Mouse (Mus musculus): ENCODE measurements around the gene Arr3. TPM values are rescaled to one million over a fixed set of nuclear protein-coding genes. Genes with fewer than 3 reads are reported as not detected.

The Arr3 gene
- total and polyA plus RNA-seq, 3 experiments, result 0.38 TPM; not detected in 2

- DNase-seq (ENCODE audit: low spot score) (peak; percentile 70), ATAC-seq (ENCODE audit: extremely low read depth, insufficient number of reproducible peaks, low FRiP score, poor library complexity, severe bottlenecking) (peak; percentile 99)
- Histone ChIP-seq H3K4me1 (ENCODE audit: insufficient read depth, low read depth, low read length) (peaks cover 10% of the 10 kb centered on the region; the same call in 1 of the 2 replicates), H3K27me3 (ENCODE audit: insufficient read depth, low read length) (no peaks in the 10 kb centered on the region), H3K4me3 (ENCODE audit: low read depth, low read length) (peak within 1 kb of the TSS; percentile 80), H3K9me3 (replicated peaks) (no peaks in the 10 kb centered on the region), H3K36me3 (replicated peaks) (peaks cover 47% of the 10 kb centered on the region)
- TF ChIP-seq GATA1 (IDR thresholded peaks at IDR 0.05; ENCODE audit: borderline replicate concordance, low read length) (no peak), TAL1 (conservative IDR thresholded peaks at IDR 0.05; ENCODE audit: low read depth, low read length) (no peak), GATA2 (IDR thresholded peaks at IDR 0.05; ENCODE audit: borderline replicate concordance, low read depth, low read length) (no peak), POLR2AphosphoS5 (IDR thresholded peaks at IDR 0.05; ENCODE audit: insufficient replicate concordance, low read depth, low read length) (no peak), CTCF (IDR thresholded peaks at IDR 0.05; ENCODE audit: low read depth, low read length) (no peak)
These were observed 20.8 kb downstream of the Arr3 start, which contains the start of gene Pdzd11 for GRCm38 (mm10) chrX:100625802-100626793. Pdzd11 (minus strand) TSS chrX:100626568.

- TF ChIP-seq POLR2AphosphoS5 (IDR thresholded peaks at IDR 0.05; ENCODE audit: insufficient replicate concordance, low read depth, low read length) (no peak), GATA2 (IDR thresholded peaks at IDR 0.05; ENCODE audit: borderline replicate concordance, low read depth, low read length) (no peak), CTCF (IDR thresholded peaks at IDR 0.05; ENCODE audit: low read depth, low read length) (no peak), TAL1 (conservative IDR thresholded peaks at IDR 0.05; ENCODE audit: low read depth, low read length) (no peak), GATA1 (IDR thresholded peaks at IDR 0.05; ENCODE audit: borderline replicate concordance, low read length) (no peak)
- Histone ChIP-seq H3K4me3 (ENCODE audit: low read depth, low read length) (no peak overlapping the region), H3K9me3 (replicated peaks) (no peaks in the 10 kb centered on the region), H3K36me3 (replicated peaks) (peaks cover 35% of the 10 kb centered on the region), H3K4me1 (ENCODE audit: insufficient read depth, low read depth, low read length) (peaks cover 10% of the 10 kb centered on the region; the same call in 1 of the 2 replicates), H3K27me3 (ENCODE audit: insufficient read depth, low read length) (no peaks in the 10 kb centered on the region)
- DNase-seq (ENCODE audit: low spot score) (no peak), ATAC-seq (ENCODE audit: extremely low read depth, insufficient number of reproducible peaks, low FRiP score, poor library complexity, severe bottlenecking) (no peak)
These were observed 23.8 kb downstream of the Arr3 start for GRCm38 (mm10) chrX:100629076-100629475.

- TF ChIP-seq GATA1 (IDR thresholded peaks at IDR 0.05; ENCODE audit: borderline replicate concordance, low read length) (no peak), TAL1 (conservative IDR thresholded peaks at IDR 0.05; ENCODE audit: low read depth, low read length) (no peak), CTCF (IDR thresholded peaks at IDR 0.05; ENCODE audit: low read depth, low read length) (no peak), POLR2AphosphoS5 (IDR thresholded peaks at IDR 0.05; ENCODE audit: insufficient replicate concordance, low read depth, low read length) (no peak), GATA2 (IDR thresholded peaks at IDR 0.05; ENCODE audit: borderline replicate concordance, low read depth, low read length) (no peak)
- Histone ChIP-seq H3K36me3 (replicated peaks) (peaks cover 65% of the 10 kb centered on the region), H3K27me3 (ENCODE audit: insufficient read depth, low read length) (no peaks in the 10 kb centered on the region), H3K4me1 (ENCODE audit: insufficient read depth, low read depth, low read length) (no peaks in the 10 kb centered on the region), H3K4me3 (ENCODE audit: low read depth, low read length) (no peak overlapping the region), H3K9me3 (replicated peaks) (no peaks in the 10 kb centered on the region)
- no peak for ATAC-seq (ENCODE audit: extremely low read depth, insufficient number of reproducible peaks, low FRiP score, poor library complexity, severe bottlenecking)
- DNase-seq (ENCODE audit: low spot score), result no peak
These were observed 33.2 kb downstream of the Arr3 start for GRCm38 (mm10) chrX:100638477-100638876.

- no peak for DNase-seq (ENCODE audit: low spot score)
- TF ChIP-seq GATA1 (IDR thresholded peaks at IDR 0.05; ENCODE audit: borderline replicate concordance, low read length) (no peak), TAL1 (conservative IDR thresholded peaks at IDR 0.05; ENCODE audit: low read depth, low read length) (no peak), POLR2AphosphoS5 (IDR thresholded peaks at IDR 0.05; ENCODE audit: insufficient replicate concordance, low read depth, low read length) (no peak), GATA2 (IDR thresholded peaks at IDR 0.05; ENCODE audit: borderline replicate concordance, low read depth, low read length) (no peak), CTCF (IDR thresholded peaks at IDR 0.05; ENCODE audit: low read depth, low read length) (no peak)
- Histone ChIP-seq H3K4me1 (ENCODE audit: insufficient read depth, low read depth, low read length) (no peaks in the 10 kb centered on the region), H3K27me3 (ENCODE audit: insufficient read depth, low read length) (no peaks in the 10 kb centered on the region), H3K9me3 (replicated peaks) (no peaks in the 10 kb centered on the region), H3K36me3 (replicated peaks) (peaks cover 49% of the 10 kb centered on the region), H3K4me3 (ENCODE audit: low read depth, low read length) (no peak overlapping the region)
- ATAC-seq (ENCODE audit: extremely low read depth, insufficient number of reproducible peaks, low FRiP score, poor library complexity, severe bottlenecking), result no peak
These were observed 47.6 kb downstream of the Arr3 start for GRCm38 (mm10) chrX:100652848-100653247.

- no peak for TF ChIP-seq GATA2 (IDR thresholded peaks at IDR 0.05; ENCODE audit: borderline replicate concordance, low read depth, low read length)
- no peak for TF ChIP-seq TAL1 (conservative IDR thresholded peaks at IDR 0.05; ENCODE audit: low read depth, low read length)
- no peak for TF ChIP-seq POLR2AphosphoS5 (IDR thresholded peaks at IDR 0.05; ENCODE audit: insufficient replicate concordance, low read depth, low read length)
- TF ChIP-seq CTCF (IDR thresholded peaks at IDR 0.05; ENCODE audit: low read depth, low read length), result no peak
- no peak for TF ChIP-seq GATA1 (IDR thresholded peaks at IDR 0.05; ENCODE audit: borderline replicate concordance, low read length)
- ATAC-seq (ENCODE audit: extremely low read depth, insufficient number of reproducible peaks, low FRiP score, poor library complexity, severe bottlenecking), result no peak
- Histone ChIP-seq H3K4me3 (ENCODE audit: low read depth, low read length) (no peak overlapping the region), H3K4me1 (ENCODE audit: insufficient read depth, low read depth, low read length) (no peaks in the 10 kb centered on the region), H3K36me3 (replicated peaks) (peaks cover 29% of the 10 kb centered on the region), H3K9me3 (replicated peaks) (no peaks in the 10 kb centered on the region), H3K27me3 (ENCODE audit: insufficient read depth, low read length) (no peaks in the 10 kb centered on the region)
- no peak for DNase-seq (ENCODE audit: low spot score)
These were observed 59.5 kb downstream of the Arr3 start for GRCm38 (mm10) chrX:100664825-100665224.

Other genes starting within 250 kb of the Arr3 start
- gene Otud6a, start 176.5 kb upstream of the Arr3 start, total RNA-seq (2014; fragmentation: Nextera tagmentation), result not detected in 2 replicates
- 0.33 TPM in 1 of 2 replicates, not detected in the other for gene Otud6a, start 176.5 kb upstream of the Arr3 start, total RNA-seq (2017)
- gene Otud6a, start 176.5 kb upstream of the Arr3 start, polyA plus RNA-seq (2012), result not detected in 2 replicates
- gene Awat2, start 162.8 kb upstream of the Arr3 start, total RNA-seq (2014; fragmentation: Nextera tagmentation), result 0.73 and 2.0 TPM in 2 replicates
- 0.82 and 1.0 TPM in 2 replicates for gene Awat2, start 162.8 kb upstream of the Arr3 start, total RNA-seq (2017)
- 0.08 TPM in 1 of 2 replicates, not detected in the other for gene Awat2, start 162.8 kb upstream of the Arr3 start, polyA plus RNA-seq (2012)
- 63.3 and 72.2 TPM in 2 replicates for gene Igbp1, start 111.2 kb upstream of the Arr3 start, total RNA-seq (2014; fragmentation: Nextera tagmentation)
- gene Igbp1, start 111.2 kb upstream of the Arr3 start, total RNA-seq (2017), result 103 and 104 TPM in 2 replicates
- gene Igbp1, start 111.2 kb upstream of the Arr3 start, polyA plus RNA-seq (2012), result 18.7 and 20.7 TPM in 2 replicates
- gene Dgat2l6, start 80.7 kb upstream of the Arr3 start, total RNA-seq (2014; fragmentation: Nextera tagmentation), result not detected in 2 replicates
- 0.11 and 0.12 TPM in 2 replicates for gene Dgat2l6, start 80.7 kb upstream of the Arr3 start, total RNA-seq (2017)
- not detected in 2 replicates for gene Dgat2l6, start 80.7 kb upstream of the Arr3 start, polyA plus RNA-seq (2012)
- gene Awat1, start 33.2 kb upstream of the Arr3 start, total RNA-seq (2014; fragmentation: Nextera tagmentation), result not detected in 2 replicates
- 0.12 TPM in 1 of 2 replicates, not detected in the other for gene Awat1, start 33.2 kb upstream of the Arr3 start, total RNA-seq (2017)
- not detected in 2 replicates for gene Awat1, start 33.2 kb upstream of the Arr3 start, polyA plus RNA-seq (2012)
- not detected in 2 replicates for gene P2ry4, start 10.6 kb upstream of the Arr3 start, total RNA-seq (2014; fragmentation: Nextera tagmentation)
- gene P2ry4, start 10.6 kb upstream of the Arr3 start, total RNA-seq (2017), result 0.05 TPM in 1 of 2 replicates, not detected in the other
- gene P2ry4, start 10.6 kb upstream of the Arr3 start, polyA plus RNA-seq (2012), result not detected in 2 replicates
- 66.0 and 77.6 TPM in 2 replicates for gene Kif4, start 20.2 kb downstream of the Arr3 start, total RNA-seq (2014; fragmentation: Nextera tagmentation)
- gene Kif4, start 20.2 kb downstream of the Arr3 start, total RNA-seq (2017), result 51.2 and 64.4 TPM in 2 replicates
- 3.5 and 3.6 TPM in 2 replicates for gene Kif4, start 20.2 kb downstream of the Arr3 start, polyA plus RNA-seq (2012)
- gene Pdzd11, start 21.1 kb downstream of the Arr3 start, total RNA-seq (2014; fragmentation: Nextera tagmentation), result 52.7 and 58.3 TPM in 2 replicates
- 37.0 and 39.0 TPM in 2 replicates for gene Pdzd11, start 21.1 kb downstream of the Arr3 start, total RNA-seq (2017)
- gene Pdzd11, start 21.1 kb downstream of the Arr3 start, polyA plus RNA-seq (2012), result 4.2 and 8.4 TPM in 2 replicates
- gene Gdpd2, start 124.4 kb downstream of the Arr3 start, total RNA-seq (2014; fragmentation: Nextera tagmentation), result not detected in 2 replicates
- gene Gdpd2, start 124.4 kb downstream of the Arr3 start, total RNA-seq (2017), result 0.16 TPM in 1 of 2 replicates, not detected in the other
- gene Gdpd2, start 124.4 kb downstream of the Arr3 start, polyA plus RNA-seq (2012), result not detected in 2 replicates
- gene Dlg3, start 162.2 kb downstream of the Arr3 start, total RNA-seq (2014; fragmentation: Nextera tagmentation), result not detected in 2 replicates
- gene Dlg3, start 162.2 kb downstream of the Arr3 start, total RNA-seq (2017), result 0.05 TPM in 1 of 2 replicates, not detected in the other
- gene Dlg3, start 162.2 kb downstream of the Arr3 start, polyA plus RNA-seq (2012), result not detected in 2 replicates

Measured in G1E (cell line).